Mouse (Mus musculus) frontal cortex, postnatal 14 days (tissue): Measurements from ENCODE around the gene Hyal3.
"Not testable (repeated sequence)": the region's sequence is repeated elsewhere in the genome, so short reads cannot be mapped to it uniquely, and the experiment has no call there.

Experiments used
- DNase-seq, 2 experiments: peaks; one replicate each; pipeline ENCODE4 v3.0.0; 2022; ENCODE audit warnings: low spot score in 2 of 2

Gene Hyal3

DNA sequence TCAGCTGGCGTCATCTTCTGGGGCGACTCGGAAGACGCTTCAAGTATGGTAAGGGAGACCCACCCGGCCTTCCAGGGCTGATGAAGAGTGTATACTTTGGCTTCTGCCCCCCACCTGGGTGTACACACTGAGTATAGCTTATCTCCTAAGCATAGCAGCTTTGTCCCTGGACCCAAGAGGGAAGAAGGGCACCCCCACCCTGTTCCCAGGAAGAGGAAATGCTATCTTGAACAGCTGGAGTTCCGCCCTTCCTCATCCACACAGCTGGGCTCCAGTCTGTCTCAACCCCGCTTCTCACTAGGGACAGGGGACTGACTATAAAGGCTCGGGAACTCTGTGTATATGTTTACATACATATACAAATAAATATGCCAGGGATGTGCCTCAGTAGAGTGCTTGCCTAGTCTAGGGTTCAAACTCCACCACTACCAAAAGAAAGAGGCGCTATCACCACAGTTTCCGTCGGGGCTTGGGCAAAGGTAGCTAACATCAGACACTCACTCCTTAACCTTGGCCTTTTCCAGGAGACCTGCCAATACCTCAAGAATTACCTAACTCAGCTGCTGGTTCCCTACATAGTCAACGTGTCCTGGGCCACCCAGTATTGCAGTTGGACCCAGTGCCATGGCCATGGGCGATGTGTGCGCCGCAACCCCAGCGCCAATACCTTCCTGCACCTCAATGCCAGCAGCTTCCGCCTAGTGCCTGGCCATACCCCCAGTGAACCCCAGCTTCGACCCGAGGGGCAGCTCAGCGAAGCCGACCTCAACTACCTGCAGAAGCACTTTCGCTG, 8.9 kb upstream of the Hyal3 start:
- DNase-seq = no peak

DNA sequence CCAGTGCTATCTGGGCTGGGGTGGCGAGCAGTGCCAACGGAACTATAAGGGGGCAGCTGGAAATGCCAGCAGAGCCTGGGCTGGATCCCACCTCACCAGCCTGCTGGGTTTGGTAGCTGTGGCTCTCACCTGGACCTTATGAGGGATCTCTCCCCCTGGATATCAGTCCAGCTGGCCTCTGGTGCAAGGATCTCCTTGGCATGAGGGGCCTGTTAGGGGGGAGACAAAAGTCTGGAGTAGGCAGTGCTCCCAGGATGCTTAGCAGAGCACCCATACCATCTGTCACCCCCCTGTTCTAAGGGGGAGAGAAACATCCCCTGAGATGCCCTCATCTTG, 8.3 kb upstream of the Hyal3 start:
- no peak for DNase-seq

DNA sequence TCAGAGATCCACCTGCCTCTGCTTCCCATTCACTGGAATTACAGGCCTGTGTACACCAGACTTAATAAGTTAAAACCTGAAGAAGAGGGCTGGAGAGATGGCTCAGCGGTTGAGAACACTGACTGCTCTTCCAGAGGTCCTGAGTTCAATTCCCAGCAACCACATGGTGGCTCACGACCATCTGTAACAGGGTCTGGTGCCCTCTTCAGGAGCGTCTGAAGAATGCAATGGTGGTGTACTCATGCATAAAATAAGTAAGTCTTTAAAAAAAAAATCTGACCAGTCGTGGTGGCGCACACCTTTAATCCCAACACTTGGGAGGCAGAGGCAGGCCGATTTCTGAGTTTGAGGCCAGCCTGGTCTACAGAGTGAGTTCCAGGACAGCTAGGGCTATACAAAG, 6.8 kb upstream of the Hyal3 start:
- DNase-seq = not testable (repeated sequence)

DNA sequence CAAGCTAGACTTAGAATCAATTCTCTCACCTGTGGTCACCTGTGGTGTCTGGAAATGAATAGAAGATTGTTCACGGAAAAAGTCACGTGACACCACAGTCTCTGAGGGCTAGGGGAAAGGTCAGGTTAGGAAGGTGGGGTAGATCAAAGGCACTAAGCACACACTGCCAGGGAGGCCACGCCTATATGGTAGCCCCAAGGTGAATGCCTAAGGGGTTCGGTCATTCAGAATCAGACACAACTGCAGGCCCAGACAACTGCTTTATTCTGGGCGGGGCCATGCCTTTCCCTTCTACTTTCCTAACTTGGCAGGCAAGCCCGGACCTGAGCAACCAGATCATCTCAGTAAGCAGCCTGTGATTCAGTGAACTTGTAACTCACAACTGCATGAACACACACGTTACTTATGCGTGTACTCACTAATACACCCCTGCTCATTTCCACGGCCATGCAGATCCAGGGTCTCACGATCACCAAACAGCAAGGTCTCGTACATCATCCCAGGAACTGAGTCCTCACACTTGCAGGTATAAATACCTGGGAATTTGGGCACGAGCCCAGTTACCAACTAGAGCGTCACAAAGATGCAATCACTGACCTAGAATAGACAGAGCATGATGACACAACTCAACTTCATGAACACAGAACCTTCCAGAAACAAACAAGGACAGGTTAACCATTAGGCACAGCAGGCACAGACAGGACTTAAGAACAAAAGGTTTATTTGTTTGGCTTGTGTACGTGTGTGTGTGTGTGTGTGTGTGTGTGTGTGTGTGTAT, 4.8 kb upstream of the Hyal3 start:
- DNase-seq = no peak

DNA sequence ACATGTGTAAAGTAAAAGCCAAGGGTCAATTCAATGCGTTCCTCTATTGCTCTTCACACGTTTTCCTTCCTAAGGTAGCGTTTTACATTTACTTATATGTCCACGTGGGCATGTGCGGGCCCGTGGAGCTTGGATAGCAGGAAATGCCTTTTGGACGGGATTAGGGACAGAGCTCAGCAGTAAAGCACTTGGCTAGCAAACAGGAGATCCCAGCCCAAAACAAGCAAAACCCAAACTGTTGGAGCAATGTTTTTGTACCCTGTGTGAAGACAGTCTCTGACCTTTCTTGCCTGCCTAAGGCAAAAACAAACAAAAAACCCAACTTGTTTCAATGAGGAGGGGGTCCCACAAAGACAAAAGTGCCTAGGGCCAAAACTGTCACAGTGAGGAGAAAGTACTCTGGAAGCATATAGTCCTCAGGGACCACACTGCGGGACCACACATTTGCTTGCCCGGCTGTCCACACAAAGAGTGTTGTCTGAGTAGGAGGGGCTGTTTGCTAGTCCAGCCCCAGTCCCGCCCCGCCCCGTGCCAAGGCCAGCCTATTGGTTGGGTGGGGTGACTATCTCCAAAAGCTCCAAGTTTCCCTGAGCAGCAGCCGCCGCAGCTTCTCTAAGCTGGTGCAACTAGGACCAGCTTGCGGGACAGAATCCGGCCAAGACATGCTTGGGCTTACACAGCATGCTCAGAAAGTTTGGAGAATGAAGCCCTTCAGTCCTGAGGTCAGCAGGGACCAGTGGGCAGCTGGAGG, 4.1 kb upstream of the Hyal3 start, which contains the start of gene Hyal1:
Hyal1 (plus strand) TSS at position 571 of the 751 bp plus-strand sequence.
- no peak for DNase-seq

DNA sequence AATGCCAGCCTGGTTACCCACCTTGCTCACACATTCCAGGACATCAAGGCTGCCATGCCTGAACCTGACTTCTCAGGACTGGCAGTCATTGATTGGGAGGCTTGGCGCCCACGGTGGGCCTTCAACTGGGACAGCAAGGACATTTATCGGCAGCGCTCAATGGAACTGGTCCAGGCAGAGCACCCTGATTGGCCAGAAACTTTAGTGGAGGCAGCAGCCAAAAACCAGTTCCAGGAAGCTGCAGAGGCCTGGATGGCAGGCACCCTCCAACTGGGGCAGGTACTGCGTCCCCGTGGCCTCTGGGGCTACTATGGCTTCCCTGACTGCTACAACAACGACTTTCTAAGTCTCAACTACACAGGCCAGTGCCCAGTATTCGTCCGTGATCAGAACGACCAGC, 2.7 kb upstream of the Hyal3 start:
- DNase-seq = no peak

DNA sequence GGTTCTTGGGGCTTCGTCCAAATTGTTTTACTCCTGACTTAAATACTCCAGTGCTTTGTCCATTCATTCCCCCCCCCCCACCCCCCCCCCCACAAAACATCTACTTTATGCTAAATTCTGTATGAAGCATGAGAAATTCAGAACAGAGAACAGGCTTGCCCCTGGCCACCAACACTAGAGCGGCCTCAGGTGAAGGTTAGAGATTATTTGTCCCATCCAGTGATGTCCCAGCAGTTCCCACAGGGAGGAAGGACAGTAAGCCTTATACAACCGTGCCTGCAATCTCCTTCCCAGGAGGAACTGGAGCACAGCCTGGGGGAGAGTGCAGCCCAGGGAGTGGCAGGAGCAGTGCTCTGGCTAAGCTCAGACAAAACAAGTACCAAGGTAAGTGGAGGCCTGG, 2.0 kb upstream of the Hyal3 start, which contains the start of gene Naa80:
Naa80 (plus strand) TSS at position 301 of the 400 bp plus-strand sequence.
- no peak for DNase-seq

DNA sequence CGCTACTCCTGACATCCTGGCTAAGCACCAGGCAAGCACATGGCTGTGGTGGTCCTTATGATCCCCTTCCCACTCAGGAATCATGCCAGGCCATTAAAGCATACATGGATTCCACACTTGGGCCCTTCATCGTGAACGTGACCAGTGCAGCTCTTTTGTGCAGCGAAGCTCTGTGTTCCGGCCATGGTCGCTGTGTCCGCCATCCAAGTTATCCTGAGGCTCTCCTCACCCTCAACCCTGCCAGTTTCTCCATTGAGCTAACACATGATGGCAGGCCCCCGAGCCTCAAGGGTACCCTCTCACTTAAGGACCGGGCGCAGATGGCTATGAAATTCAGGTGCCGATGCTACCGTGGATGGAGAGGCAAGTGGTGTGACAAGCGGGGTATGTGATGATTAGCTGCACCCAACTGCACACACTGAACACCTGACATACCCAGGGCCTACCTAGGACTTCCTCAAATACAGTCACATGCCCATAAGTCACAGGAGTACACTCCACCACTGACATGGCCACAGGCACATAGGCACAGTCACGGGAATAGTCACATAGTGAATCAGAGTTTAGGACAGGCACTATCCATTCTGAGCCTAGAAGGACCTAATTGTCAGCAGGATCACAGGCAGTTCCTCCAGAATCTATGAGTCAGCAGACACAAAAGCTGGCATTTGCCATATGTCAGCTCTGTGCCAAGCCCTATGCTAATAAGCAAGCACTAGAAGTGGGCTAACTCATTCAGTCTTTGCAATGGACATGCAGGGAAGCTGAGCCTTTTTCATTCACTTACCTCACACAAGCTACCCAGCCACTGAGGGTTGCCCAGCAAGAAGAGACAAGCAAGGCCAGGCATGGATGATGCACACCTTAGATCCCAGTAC, 1.4 kb upstream of the Hyal3 start:
- DNase-seq = no peak

DNA sequence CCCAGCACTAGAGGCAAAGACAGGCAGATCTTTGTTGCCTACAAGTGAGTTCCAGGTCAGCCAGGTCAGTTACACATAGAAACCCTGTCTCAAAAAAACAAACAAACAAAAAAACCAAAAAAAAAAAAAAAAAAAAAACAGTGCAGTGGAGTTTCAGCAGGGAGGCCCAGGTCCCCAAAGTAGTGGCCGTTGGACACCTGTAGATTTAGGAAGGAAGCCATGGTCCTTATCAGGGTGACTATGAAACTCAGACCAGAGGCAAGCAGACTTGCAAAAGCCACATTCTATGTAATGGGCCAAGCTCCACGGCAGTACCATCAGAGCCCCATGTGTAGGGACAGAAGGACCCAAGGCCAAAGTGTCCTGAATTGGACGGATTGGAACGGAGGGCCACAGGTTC, 966 bp downstream of the Hyal3 start:
- no peak for DNase-seq

DNA sequence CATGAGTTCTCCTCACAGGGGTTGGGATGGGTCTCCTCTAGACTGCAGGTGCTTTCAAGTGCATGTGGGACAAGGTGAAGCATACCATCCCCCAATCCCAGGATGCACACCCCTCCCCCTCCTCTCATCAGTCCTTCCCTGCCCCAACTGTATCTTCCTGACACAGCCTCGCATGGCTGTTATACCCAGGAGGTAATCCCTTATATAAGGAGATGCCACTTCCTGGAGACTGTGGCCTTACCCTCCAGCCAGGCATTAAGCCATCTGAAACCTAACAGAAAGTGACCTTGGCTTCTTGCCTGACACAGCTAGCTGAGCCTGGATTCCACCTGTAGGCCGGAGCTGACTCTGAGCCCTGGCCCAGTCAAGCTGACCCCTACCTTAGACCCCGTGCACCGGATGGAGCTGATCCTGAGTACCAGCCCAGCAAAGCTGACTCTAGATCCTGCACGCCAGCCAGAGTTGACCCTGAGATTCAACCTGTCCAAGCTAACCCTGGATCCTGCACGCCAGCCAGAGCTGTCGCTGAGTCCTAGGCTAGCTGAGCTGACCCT, 2.0 kb downstream of the Hyal3 start:
- no peak for DNase-seq

DNA sequence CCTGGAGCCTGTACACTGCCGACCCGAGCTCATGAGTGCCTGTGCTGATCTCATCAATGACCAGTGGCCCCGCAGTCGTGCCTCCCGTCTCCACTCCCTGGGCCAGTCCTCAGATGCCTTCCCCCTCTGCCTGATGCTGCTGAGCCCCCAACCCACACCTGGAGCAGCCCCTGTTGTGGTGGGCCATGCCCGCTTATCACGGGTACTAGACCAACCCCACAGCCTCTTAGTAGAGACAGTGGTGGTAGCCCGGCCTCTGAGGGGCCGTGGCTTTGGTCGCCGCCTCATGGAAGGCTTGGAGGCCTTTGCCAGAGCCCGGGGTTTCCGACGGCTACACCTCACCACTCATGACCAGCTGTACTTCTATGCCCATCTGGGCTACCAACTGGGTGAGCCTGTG, 2.6 kb downstream of the Hyal3 start:
- no peak for DNase-seq

DNA sequence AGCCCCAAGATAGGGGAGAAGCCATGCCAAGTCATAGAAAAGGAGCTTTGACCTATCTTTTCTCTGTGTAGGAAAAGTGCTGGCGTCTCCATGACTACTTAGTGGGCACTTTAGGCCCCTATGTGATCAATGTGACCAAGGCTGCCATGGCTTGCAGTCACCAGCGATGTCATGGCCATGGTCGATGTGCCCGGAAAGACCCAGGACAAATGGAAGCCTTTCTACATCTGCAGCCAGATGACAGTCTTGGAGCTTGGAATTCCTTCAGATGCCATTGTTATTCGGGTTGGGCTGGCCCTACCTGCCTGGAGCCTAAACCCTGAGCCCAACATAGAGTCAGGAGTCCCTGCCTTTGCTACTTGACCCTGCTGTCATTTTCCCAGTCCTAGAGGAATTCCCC, 5.9 kb downstream of the Hyal3 start:
- no peak for DNase-seq

DNA sequence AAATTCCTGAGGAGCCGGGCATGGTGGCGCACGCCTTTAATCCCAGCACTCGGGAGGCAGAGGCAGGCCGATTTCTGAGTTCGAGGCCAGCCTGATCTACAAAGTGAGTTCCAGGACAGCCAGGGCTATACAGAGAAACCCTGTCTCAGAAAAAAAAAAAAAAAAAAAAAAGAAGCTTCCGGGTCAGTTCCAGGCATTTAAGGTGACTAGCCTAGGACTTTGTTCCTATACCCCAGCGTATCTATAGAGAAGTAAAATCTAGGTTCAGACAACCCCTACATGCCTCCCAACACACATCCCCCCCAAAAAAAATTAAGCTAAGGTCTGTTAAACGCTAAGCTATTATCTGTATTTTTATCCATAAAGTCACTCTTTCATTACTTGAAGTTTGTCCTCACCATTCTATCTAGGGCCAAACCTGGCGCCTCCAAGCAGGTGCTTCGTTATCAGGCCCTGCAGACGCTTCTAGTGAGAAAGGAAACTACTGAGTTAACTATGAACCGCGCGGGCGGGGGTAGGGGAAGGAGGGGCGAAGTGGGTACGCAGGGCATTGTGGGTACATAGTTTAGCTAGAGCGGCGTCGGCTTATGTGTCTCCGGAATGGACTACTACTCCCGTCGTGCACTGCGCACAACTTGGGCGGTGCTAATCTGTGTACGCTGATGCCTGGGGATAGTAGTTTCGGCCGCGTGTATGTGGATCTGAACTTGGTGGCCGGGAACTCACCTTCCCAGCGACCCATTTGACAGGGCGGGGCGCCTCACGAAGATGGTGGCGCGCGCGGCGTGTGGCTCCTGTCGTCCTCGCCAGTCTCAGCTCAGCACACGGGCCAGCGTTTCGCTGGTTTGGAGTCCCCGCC, 6.6 kb downstream of the Hyal3 start, which contains the start of gene Ifrd2:
Ifrd2 (plus strand) TSS at position 669 of the 859 bp plus-strand sequence.
- DNase-seq = peak; percentile 93 to 98

DNA sequence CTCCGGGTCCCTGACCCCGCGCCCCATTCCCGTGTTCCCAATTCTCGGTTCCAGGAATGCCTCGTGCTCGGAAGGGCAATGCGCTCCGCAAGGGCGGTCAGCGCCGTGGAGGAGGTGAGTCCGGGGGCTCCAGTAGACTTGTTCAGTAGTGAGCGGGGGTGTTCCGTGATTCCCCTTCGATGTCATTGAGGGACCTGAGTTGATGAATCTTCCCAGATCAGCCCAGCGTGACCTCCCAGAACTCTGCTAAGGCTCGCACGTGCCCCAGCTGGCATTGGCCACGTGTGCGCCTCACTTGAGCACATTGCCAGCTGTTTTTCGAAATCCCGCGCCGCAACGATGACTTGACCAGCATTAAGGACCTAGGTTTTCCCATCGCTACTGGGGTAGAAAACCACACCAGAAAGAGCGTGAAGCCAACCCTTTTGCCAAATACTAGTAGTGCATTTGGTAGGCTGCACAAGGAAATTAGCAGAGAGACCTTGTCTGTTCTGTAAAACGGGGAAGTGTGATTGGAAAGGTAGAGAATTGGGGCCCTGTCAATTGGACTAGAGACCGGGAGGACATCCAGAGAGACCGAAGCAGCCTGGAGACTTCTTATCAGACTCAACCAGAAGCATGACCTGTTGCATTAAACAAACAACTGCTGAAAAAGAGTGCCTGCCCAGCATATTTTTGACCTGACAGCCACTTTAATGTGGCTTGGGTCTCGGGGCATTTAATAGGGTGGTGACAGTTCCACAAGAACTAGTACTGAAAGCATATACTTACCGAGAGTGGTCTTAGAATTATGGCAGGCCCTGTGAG, 7.4 kb downstream of the Hyal3 start:
- DNase-seq = no peak

DNA sequence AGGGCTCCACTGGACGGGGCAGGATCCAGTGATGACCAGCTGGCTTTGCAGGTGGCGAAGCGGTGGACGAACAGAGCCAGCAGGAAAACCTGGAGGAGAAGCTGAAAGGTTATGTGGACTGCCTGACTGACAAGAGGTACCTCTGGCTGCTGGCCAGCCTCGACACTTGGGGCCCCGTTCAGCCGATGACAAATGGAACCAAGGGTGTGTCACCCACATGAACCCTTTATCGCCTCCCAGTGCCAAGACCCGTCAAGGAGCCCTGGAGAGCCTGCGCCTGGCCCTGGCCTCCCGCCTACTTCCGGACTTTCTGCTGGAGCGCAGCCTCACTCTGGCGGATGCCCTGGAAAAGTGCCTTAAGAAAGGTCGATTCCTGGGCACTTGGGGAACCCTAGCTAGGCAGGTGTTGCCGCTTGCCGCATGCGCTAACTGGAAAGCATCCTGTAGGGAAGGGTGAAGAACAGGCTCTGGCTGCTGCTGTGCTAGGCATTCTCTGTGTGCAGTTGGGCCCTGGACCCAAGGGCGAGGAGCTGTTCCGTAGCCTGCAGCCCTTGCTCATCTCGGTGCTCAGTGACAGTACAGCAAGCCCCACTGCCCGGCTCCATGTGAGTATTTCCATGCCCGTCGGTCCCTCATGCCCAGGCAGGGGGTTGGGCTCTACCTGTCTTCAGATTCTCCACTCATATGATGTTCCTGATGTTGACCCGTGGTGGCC, 9.6 kb downstream of the Hyal3 start:
- no peak for DNase-seq

DNA sequence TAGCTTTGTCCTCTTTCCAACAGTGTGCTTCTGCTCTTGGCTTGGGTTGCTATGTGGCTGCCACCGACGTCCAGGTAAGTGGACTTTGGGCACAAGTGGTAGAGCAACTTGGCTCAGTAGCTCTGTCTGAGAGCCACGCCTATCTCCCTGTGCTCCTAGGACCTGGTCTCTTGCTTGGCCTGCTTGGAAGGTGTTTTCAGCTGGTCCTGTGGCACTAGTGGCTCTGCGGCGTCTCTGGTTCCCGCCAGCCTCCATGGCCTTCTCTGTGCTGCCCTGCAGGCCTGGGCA, 10.1 kb downstream of the Hyal3 start:
- no peak for DNase-seq

DNA sequence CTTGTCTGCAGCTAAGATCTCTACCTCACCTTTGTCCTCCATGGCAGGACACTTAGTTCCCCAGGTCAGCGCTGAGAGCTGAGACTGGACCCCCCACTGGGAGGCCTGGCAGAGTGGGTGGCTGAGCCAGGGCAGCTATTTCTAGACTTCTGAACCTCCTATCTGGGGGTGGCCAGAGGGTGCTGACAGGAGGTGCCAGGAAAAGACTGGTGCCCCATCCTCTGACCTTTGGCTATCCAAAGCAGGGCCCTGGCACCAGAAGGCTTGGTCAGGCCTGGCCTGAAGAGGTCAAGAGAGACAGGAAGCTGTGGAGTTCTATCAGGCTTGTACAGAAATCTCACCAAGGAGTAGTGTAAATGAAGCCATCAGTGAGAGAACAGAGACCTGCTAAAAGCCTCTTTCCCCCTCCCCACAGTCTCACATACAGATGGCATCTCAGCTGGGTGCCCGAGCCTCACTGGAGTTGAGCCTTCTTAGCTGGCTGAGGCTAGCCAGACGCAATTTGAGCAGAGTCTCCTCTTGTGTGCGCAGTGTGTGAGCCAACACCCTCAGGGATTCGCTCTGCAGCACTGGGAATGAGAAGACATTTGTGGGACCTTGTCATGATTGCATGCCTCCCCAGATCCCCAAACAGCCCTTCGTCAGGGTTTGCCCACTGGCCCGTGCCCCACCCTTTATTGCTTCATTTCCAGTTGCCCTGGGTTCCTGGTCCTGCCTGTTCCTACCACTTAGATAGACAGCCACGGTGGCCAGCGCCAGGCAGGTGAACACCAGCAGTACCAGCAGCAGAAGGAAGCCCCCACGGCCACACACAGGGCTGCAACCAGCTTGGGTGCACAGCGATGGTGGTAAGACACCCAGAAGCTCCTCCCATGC, 12.7 kb downstream of the Hyal3 start:
- DNase-seq = no peak
